Mouse (Mus musculus) skeletal muscle tissue, postnatal 0 days (tissue): ENCODE results near the gene Jak3. TPM values are rescaled to one million over a fixed set of nuclear protein-coding genes. Genes with fewer than 3 reads are reported as not detected.

Source experiments
- microRNA-seq, 2 experiments: library from miRNA; unstranded; fragments of <30 nt; microRNA quantifications; one replicate each; pipeline ENCODE4; 2016
- polyA plus RNA-seq: library from polyadenylated mRNA; unstranded; fragments of >200 nt; fragmentation: Nextera tagmentation; extraction: Ambion mirVana; gene quantifications from 2 replicates; pipeline ENCODE4 v1.2.1, GENCODE M21; 2015

Gene Jak3
- 3.2 and 4.6 TPM in 2 replicates for polyA plus RNA-seq

GRCm38 (mm10) chr8:71676020-71676741, at the start of gene Jak3:
Gene Jak3 (plus strand): TSS chr8:71676296.

GRCm38 (mm10) chr8:71671549-71671965, 4.5 kb upstream of the Jak3 start, which contains the start of gene Unc13a:
Gene Unc13a (minus strand): TSS chr8:71671757.

GRCm38 (mm10) chr8:71689028-71689427, 12.9 kb downstream of the Jak3 start, which contains the start of gene Insl3:
Gene Insl3 (plus strand): TSS chr8:71689214.

GRCm38 (mm10) chr8:71701414-71702086, 25.5 kb downstream of the Jak3 start, which contains the start of gene B3gnt3:
Gene B3gnt3 (minus strand): TSS chr8:71701789.

GRCm38 (mm10) chr8:71725122-71725924, 49.2 kb downstream of the Jak3 start, which contains the start of gene Fcho1:
Gene Fcho1 (minus strand): TSS chr8:71725716.

Small RNA genes within 50 kb of the gene (microRNA-seq; reads per million reads assigned to microRNA genes)
- gene Mir6769b = 0 reads per million in 2 experiments

Other genes starting within 250 kb of the Jak3 start
- 39.0 and 41.2 TPM in 2 replicates for gene Abhd8, start 212.6 kb upstream of the Jak3 start, polyA plus RNA-seq
- gene Mrpl34, start 211.3 kb upstream of the Jak3 start, polyA plus RNA-seq = 94.6 and 97.7 TPM in 2 replicates
- gene Dda1, start 207.1 kb upstream of the Jak3 start, polyA plus RNA-seq = 48.3 and 57.9 TPM in 2 replicates
- gene Ano8, start 190.3 kb upstream of the Jak3 start, polyA plus RNA-seq = 1.3 and 2.4 TPM in 2 replicates
- gene Gtpbp3, start 188.2 kb upstream of the Jak3 start, polyA plus RNA-seq = 7.5 and 9.5 TPM in 2 replicates
- gene Plvap, start 164.5 kb upstream of the Jak3 start, polyA plus RNA-seq = 21.9 and 33.3 TPM in 2 replicates
- gene Ccdc194, start 150.6 kb upstream of the Jak3 start, polyA plus RNA-seq = 0.33 and 0.57 TPM in 2 replicates
- gene Bst2, start 138.8 kb upstream of the Jak3 start, polyA plus RNA-seq = 57.6 and 67.3 TPM in 2 replicates
- gene Mvb12a, start 133.4 kb upstream of the Jak3 start, polyA plus RNA-seq = 47.7 and 53.4 TPM in 2 replicates
- gene Tmem221, start 117.4 kb upstream of the Jak3 start, polyA plus RNA-seq = 0.21 and 0.48 TPM in 2 replicates
- gene Nxnl1, start 109.7 kb upstream of the Jak3 start, polyA plus RNA-seq = 0.38 and 0.40 TPM in 2 replicates
- 50.7 and 177 TPM in 2 replicates for gene Slc27a1, start 107.4 kb upstream of the Jak3 start, polyA plus RNA-seq
- 159 and 188 TPM in 2 replicates for gene Pgls, start 84.1 kb upstream of the Jak3 start, polyA plus RNA-seq
- gene Fam129c, start 78.6 kb upstream of the Jak3 start, polyA plus RNA-seq = 0.96 and 1.2 TPM in 2 replicates
- 44.7 and 50.8 TPM in 2 replicates for gene Colgalt1, start 65.3 kb upstream of the Jak3 start, polyA plus RNA-seq
- 0.12 and 0.35 TPM in 2 replicates for gene Unc13a, start 4.5 kb upstream of the Jak3 start, polyA plus RNA-seq
- gene Insl3, start 12.9 kb downstream of the Jak3 start, polyA plus RNA-seq = 0.77 and 0.85 TPM in 2 replicates
- 4.2 and 4.9 TPM in 2 replicates for gene B3gnt3, start 25.5 kb downstream of the Jak3 start, polyA plus RNA-seq
- gene Fcho1, start 49.4 kb downstream of the Jak3 start, polyA plus RNA-seq = 0.53 and 1.9 TPM in 2 replicates
- 2.7 and 2.8 TPM in 2 replicates for gene Zfp709, start 205.7 kb downstream of the Jak3 start, polyA plus RNA-seq
- 1.9 TPM in 2 replicates for gene Zfp882, start 232.3 kb downstream of the Jak3 start, polyA plus RNA-seq
- gene Zfp617, start 232.3 kb downstream of the Jak3 start, polyA plus RNA-seq = 14.0 and 14.8 TPM in 2 replicates